Mouse (Mus musculus) right cerebral cortex, adult 18-20 months (tissue): ENCODE measurements around the gene Il13ra2.
"Not testable (repeated sequence)": the region's sequence is repeated elsewhere in the genome, so short reads cannot be mapped to it uniquely, and the experiment has no call there.

Experiments used
- DNase-seq: peaks from one replicate; pipeline ENCODE4 v3.0.0; 2022; ENCODE audit warnings: mixed read lengths

Il13ra2 gene

GRCm38 (mm10) chrX:147429129-147429528, at the start of gene Il13ra2:
Gene Il13ra2, minus strand, starts transcription at chrX:147429192.
- DNase-seq = no peak

GRCm38 (mm10) chrX:147453610-147454009, 24.6 kb upstream of the Il13ra2 start, which contains the start of gene Vmn1r239-ps:
Gene Vmn1r239-ps, minus strand, starts transcription at chrX:147453710.
- DNase-seq = not testable (repeated sequence)

GRCm38 (mm10) chrX:147443386-147443785, 14.4 kb upstream of the Il13ra2 start:
- no peak for DNase-seq

- DNase-seq = no peak
These were observed 6.4 kb upstream of the Il13ra2 start for GRCm38 (mm10) chrX:147435400-147435799.

- no peak for DNase-seq
These were observed 761 bp upstream of the Il13ra2 start for GRCm38 (mm10) chrX:147429753-147430152.

- DNase-seq = no peak
These were observed 35.5 kb downstream of the Il13ra2 start for GRCm38 (mm10) chrX:147393446-147393845.

- DNase-seq = no peak
These were observed 79.8 kb downstream of the Il13ra2 start for GRCm38 (mm10) chrX:147349167-147349566.
